In the genomic region with DNA sequence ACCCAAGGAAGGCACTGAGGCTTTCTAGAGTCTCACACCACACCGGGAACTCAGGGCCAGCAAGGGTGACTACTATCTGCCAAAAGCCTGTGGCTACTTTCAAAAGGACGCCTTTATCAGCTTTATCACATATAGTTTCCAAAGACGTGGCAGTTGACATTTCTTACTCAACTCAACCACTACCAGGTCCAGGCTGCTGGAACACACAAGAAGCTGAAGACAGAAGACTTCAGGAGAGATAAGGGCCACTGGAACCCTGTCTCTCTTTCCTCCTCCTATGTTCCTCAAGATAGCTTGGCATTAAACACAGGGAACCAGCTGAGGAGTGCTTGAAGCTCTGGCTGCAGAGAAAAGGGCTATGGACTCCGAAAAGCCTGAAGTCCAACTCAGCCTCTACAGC, we compare ENCODE assay signal across 21 mouse cellular contexts. TPM values are rescaled to one million over a fixed set of nuclear protein-coding genes. Genes with fewer than 3 reads are reported as not detected.
DNase-seq lines count a peak whose midpoint lies in the region; ATAC-seq and TF ChIP-seq lines count a peak whose summit lies in the region.
"Had no signal": no experiment of that assay in that cellular context is flagged by ENCODE, and none has a peak within 500 bp of the region (broad histone marks: within the 10 kb centered on the region; RNA-seq: fewer than 3 reads in every experiment).

No protein-coding gene starts in this region.

- no peak overlapping the region for H3K4me3 ChIP-seq in MEL (ENCODE audit: control insufficient read depth in 1 of 2, insufficient read depth in 1 of 2, low read depth in 2 of 2, low read length in 2 of 2)
- H3K4me3 ChIP-seq in intestine, postnatal 0 days (ENCODE audit: low read depth, low read length) = peak overlapping the region; percentile 24
- H3K4me3 ChIP-seq: erythroblast, embryonic 14.5 days; hindbrain, embryonic 13.5 days; limb, embryonic 10.5 days; lung, embryonic 15.5 days; neural tube, embryonic 15.5 days; stomach, embryonic 15.5 days had no signal

- DNase-seq in kidney, adult 9 months = peak; percentile 0
- no peak for DNase-seq in kidney, postnatal 25 days
- peak; percentile 21 for DNase-seq in MEL (ENCODE audit: low read depth, low spot score)
- no peak for DNase-seq in frontal cortex, adult 2 months (ENCODE audit: extremely low spot score in 1 of 2, low spot score in 1 of 2)
- no peak for DNase-seq in lung, postnatal 36 days
- DNase-seq: adrenal gland, postnatal 36 days; cerebellum, adult 9-11 months; forebrain, postnatal 0 days; gastrocnemius, postnatal 10 days; kidney, adult 2 months; thymus, postnatal 36 days had no signal

- H3K27me3 ChIP-seq in MEL (ENCODE audit: control insufficient read depth in 1 of 2, insufficient read depth in 2 of 2, low read length in 2 of 2) = no peaks in the 10 kb centered on the region
- H3K27me3 ChIP-seq in intestine, postnatal 0 days (replicated peaks; ENCODE audit: control insufficient read depth, insufficient read depth, low read length) = no peaks in the 10 kb centered on the region
- H3K27me3 ChIP-seq: hindbrain, embryonic 13.5 days; lung, embryonic 15.5 days; neural tube, embryonic 15.5 days; stomach, embryonic 15.5 days had no signal

- peaks cover 3 to 9% of the 10 kb centered on the region in 2 experiments for H3K36me3 ChIP-seq in MEL (ENCODE audit: control insufficient read depth in 1 of 2, insufficient read depth in 2 of 2, low read length in 2 of 2)
- H3K36me3 ChIP-seq in intestine, postnatal 0 days (ENCODE audit: control insufficient read depth, insufficient read depth) = peaks cover 5% of the 10 kb centered on the region; the same call in 1 of the 2 replicates
- H3K36me3 ChIP-seq: hindbrain, embryonic 13.5 days; lung, embryonic 15.5 days; neural tube, embryonic 15.5 days; stomach, embryonic 15.5 days had no signal

- H3K9me3 ChIP-seq in MEL (replicated peaks; ENCODE audit: insufficient read depth, low read length) = no peaks in the 10 kb centered on the region
- H3K9me3 ChIP-seq in intestine, postnatal 0 days (ENCODE audit: control insufficient read depth) = no peaks in the 10 kb centered on the region
- H3K9me3 ChIP-seq: hindbrain, embryonic 13.5 days; limb, embryonic 10.5 days; lung, embryonic 15.5 days; neural tube, embryonic 15.5 days; stomach, embryonic 15.5 days had no signal

- no peak for TF ChIP-seq POLR2A in MEL (IDR thresholded peaks at IDR 0.05; ENCODE audit: control insufficient read depth in 1 of 2, insufficient read depth in 1 of 2, low read depth in 1 of 2, low read length in 2 of 2, poor library complexity in 1 of 2)

- 56% methylated on average over 4 of the region's 4 CpGs for WGBS in intestine, postnatal 0 days

- H3K79me2 ChIP-seq in MEL (ENCODE audit: control insufficient read depth, insufficient read depth, low read length, poor library complexity) = peaks cover 17% of the 10 kb centered on the region

- no peak for TF ChIP-seq EP300 in MEL (IDR thresholded peaks at IDR 0.05; ENCODE audit: low read depth in 1 of 2, low read length in 2 of 2)

- ATAC-seq in intestine, postnatal 0 days = no peak
- peak; percentile 68 for ATAC-seq in megakaryocyte progenitor cell, adult 5-6 weeks (replicated peaks; ENCODE audit: poor library complexity)
- ATAC-seq: CD4-positive, CD25-positive, alpha-beta regulatory T cell, adult 4 months; forebrain, postnatal 0 days had no signal

- no peak overlapping the region for H3K9ac ChIP-seq in MEL (ENCODE audit: control insufficient read depth, low read depth, low read length, poor library complexity, severe bottlenecking)
- H3K9ac ChIP-seq in intestine, postnatal 0 days (ENCODE audit: low read depth, low read length) = peak overlapping the region; percentile 4; the same call in 1 of the 2 replicates
- H3K9ac ChIP-seq: forebrain, postnatal 0 days; hindbrain, embryonic 13.5 days; lung, embryonic 15.5 days; neural tube, embryonic 15.5 days; stomach, embryonic 15.5 days had no signal

- no peak for TF ChIP-seq RAD21 in MEL (IDR thresholded peaks at IDR 0.05; ENCODE audit: low read depth, low read length)

- peak overlapping the region; percentile 57 for H3K4me2 ChIP-seq in intestine, postnatal 0 days (replicated peaks; ENCODE audit: low read depth)
- H3K4me2 ChIP-seq: hindbrain, embryonic 13.5 days; lung, embryonic 15.5 days; midbrain, embryonic 11.5 days; neural tube, embryonic 15.5 days; stomach, embryonic 15.5 days had no signal

- peaks cover 0 to 4% of the 10 kb centered on the region in 2 experiments; a peak in 2 of 4 replicates for H3K4me1 ChIP-seq in MEL (ENCODE audit: control insufficient read depth in 1 of 2, insufficient read depth in 2 of 2, low read length in 2 of 2)
- H3K4me1 ChIP-seq in intestine, postnatal 0 days (replicated peaks; ENCODE audit: control insufficient read depth, insufficient read depth, low read length) = 0 out of 2 replicates have a peak, but pooled peaks cover 18% of the 10 kb centered on the region
- H3K4me1 ChIP-seq: hindbrain, embryonic 13.5 days; limb, embryonic 10.5 days; neural tube, embryonic 15.5 days had no signal

- no peak overlapping the region for H3K27ac ChIP-seq in MEL (ENCODE audit: control insufficient read depth, low read depth, low read length)
- 0 out of 2 replicates have a peak overlapping the region, but pooled peaks have one; percentile 35 for H3K27ac ChIP-seq in intestine, postnatal 0 days (ENCODE audit: low read depth, low read length)
- H3K27ac ChIP-seq: hindbrain, embryonic 13.5 days; limb, embryonic 10.5 days; lung, embryonic 15.5 days; neural tube, embryonic 15.5 days; stomach, embryonic 15.5 days had no signal

- TF ChIP-seq CTCF in MEL (IDR thresholded peaks at IDR 0.05 in 2 of 3, conservative IDR thresholded peaks at IDR 0.05 in 1 of 3; ENCODE audit: control insufficient read depth in 1 of 3, insufficient read depth in 1 of 3, low read depth in 2 of 3, low read length in 3 of 3, poor library complexity in 1 of 3, severe bottlenecking in 1 of 3) = no peak
- TF ChIP-seq CTCF in intestine, postnatal 0 days (IDR thresholded peaks at IDR 0.05; ENCODE audit: low read depth) = no peak

TF ChIP-seq in MEL, 35 proteins besides CTCF, POLR2A, EP300 and RAD21:
- no peak for TF ChIP-seq ZMIZ1 (IDR thresholded peaks at IDR 0.05; ENCODE audit: low read depth, low read length)
- no peak for TF ChIP-seq POLR2AphosphoS2 (IDR thresholded peaks at IDR 0.05; ENCODE audit: low read length)
- TF ChIP-seq ZNF384 (IDR thresholded peaks at IDR 0.05; ENCODE audit: low read depth, low read length) = no peak
- TF ChIP-seq MYB (IDR thresholded peaks at IDR 0.05; ENCODE audit: low read depth, low read length) = no peak
- no peak for TF ChIP-seq ZC3H11A (IDR thresholded peaks at IDR 0.05; ENCODE audit: low read depth, low read length)
- TF ChIP-seq KAT2A (conservative IDR thresholded peaks at IDR 0.05; ENCODE audit: low read depth, low read length) = no peak
- no peak for TF ChIP-seq ETS1 (IDR thresholded peaks at IDR 0.05; ENCODE audit: low read depth, low read length)
- no peak for TF ChIP-seq ELF1 (IDR thresholded peaks at IDR 0.05; ENCODE audit: low read depth, low read length)
- no peak for TF ChIP-seq USF1 (IDR thresholded peaks at IDR 0.05; ENCODE audit: low read depth, low read length)
- TF ChIP-seq JUND (IDR thresholded peaks at IDR 0.05; ENCODE audit: low read depth, low read length) = no peak

RNA-seq across cellular contexts. Expression of a gene that starts 21.2 kb away (rescaled TPM):
- 37.4 and 56.3 TPM in 2 replicates for total RNA-seq in MEL (2012; rRNA removed)
- polyA plus RNA-seq in MEL (2012; ENCODE audit: insufficient read depth in 1 of 2, insufficient read length in 2 of 2, low read depth in 1 of 2, low replicate concordance in 2 of 2, missing spikeins in 1 of 2) = 10 to 100 TPM in 1 of 2 experiments, not detected in 1; 54.2 TPM
- polyA plus RNA-seq in intestine, postnatal 0 days (2015; fragmentation: Nextera tagmentation; extraction: Ambion mirVana) = 242 and 257 TPM in 2 replicates
- total RNA-seq in megakaryocyte progenitor cell, adult 5-6 weeks (2015) = 37.2 and 38.1 TPM in 2 replicates
- total RNA-seq in megakaryocyte progenitor cell, adult 5-6 weeks (2017) = 33.7 and 34.6 TPM in 2 replicates
- polyA plus RNA-seq in frontal cortex, adult 2 months (2012; rRNA removed) = 10.2 and 14.8 TPM in 2 replicates

Comparison
In these comparisons a context has a peak if more than half of its experiments do, and no peak if none do; other contexts are left out.
1. DNase-seq: peak in kidney, adult 9 months (single experiment) and MEL (single experiment); none in kidney, postnatal 25 days (0 of 2), frontal cortex, adult 2 months (0 of 2) and lung, postnatal 36 days (single experiment).